Mouse (Mus musculus): ENCODE measurements around the gene Otud7b.

- no peak for TF ChIP-seq CTCF (IDR thresholded peaks at IDR 0.05; ENCODE audit: extremely low read depth, insufficient read length, insufficient replicate concordance, low read depth, low read length)
- TF ChIP-seq POLR2A (IDR thresholded peaks at IDR 0.05; ENCODE audit: low read depth, low read length): no peak
Measured at GRCm38 (mm10) chr3:96178902-96179301, 74.6 kb downstream of the Otud7b start.
